Mouse (Mus musculus) R1 (cell line): ENCODE results near the gene Gdf2.

Experiments
- DNase-seq: peaks from one replicate; pipeline ENCODE4 v3.0.0-alpha.2; 2018; ENCODE audit warnings: low read depth, low spot score

Gene Gdf2

DNA sequence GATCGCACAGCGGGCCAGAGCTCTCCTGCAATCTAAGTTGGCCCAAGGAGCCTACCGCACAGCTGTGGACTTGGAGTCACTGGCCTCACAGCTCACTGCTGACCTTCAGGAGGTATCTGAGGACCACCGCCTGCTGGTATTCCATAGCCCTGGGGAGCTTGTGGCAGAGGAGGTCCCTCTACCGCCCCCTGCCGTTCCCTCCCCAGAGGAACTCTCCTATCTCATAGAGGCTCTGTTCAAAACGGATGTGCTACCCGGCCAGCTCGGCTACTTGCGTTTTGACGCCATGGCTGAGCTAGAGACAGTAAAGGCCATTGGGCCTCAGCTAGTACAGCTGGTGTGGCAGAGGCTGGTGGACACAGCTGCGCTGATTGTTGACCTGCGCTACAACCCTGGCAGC lies 15.2 kb downstream of the Gdf2 start:
- DNase-seq = peak; percentile 69

DNA sequence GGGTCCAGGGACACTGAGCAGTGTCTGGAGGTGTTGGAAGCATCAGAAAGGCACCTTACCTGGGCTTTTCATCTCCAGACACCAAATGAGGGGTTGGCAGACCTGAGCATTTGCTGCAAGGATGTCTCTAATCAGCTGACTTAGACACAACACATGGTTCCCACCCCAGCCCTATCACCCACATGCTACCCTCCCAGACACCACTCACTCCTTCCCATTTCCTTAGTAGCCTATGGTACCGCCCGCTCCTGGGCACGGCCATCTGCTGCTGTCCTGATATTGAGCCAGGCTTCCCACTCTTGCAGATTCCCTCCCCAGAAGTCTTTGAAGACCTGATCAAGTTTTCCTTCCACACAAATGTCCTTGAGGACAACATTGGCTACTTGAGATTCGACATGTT lies 17.3 kb downstream of the Gdf2 start:
- DNase-seq = no peak

DNA sequence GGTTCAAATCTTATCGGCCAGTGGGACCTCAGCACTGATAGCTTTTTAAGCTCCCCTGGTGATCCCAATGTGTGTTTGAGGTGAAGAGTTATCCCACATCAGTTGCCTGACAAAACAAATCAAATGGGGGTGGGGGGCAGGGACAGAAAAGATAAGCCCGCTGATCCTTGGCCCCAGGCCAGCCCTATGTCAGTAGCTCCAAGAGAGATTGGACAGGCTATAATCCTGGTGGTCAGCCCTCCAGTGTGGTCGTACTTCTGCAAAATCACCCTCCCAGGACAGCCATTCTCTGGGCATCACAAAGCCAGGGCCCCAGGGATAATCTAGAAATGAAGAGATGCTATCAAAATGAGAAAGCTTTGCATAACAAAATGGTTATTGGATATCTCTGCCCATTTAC lies 18.0 kb downstream of the Gdf2 start:
- DNase-seq = no peak

DNA sequence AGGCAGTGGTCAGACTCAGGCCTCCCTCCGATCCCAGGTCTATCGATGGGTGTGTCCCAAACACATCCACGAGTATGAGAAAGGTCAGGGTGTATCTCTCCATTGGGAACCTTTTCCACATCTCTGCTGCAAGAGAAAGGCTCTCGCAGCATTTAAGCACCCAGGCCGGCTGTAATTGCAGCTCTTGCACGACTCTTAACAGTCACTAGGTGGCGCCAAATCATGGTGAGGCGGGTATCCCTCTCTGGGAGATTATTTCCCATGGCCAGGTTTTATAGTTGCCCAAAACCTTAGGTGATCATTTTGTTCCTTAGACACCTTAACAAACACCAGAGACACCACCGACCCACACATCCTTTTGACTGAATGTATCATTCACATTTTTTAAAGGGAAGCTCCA lies 18.5 kb downstream of the Gdf2 start:
- peak; percentile 63 for DNase-seq

DNA sequence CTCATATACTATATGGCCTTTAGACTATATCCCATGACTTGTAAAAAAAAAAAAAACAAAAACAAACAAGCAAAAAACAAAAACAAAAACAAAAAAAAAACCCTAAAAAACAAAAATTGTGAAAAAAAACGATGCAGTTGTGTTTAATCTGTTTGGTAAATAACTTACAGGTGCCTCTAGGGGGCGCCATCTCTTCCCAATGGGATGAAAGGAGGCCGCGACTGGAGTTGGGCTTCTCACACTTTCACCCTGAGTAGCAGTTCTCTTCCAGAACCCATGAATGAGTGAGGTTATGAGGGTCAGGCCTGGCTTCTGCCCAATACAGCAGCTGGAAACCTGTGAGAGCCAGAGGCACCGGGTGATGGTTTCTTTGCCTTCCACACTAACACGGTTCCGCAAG lies 24.8 kb downstream of the Gdf2 start:
- DNase-seq = peak; percentile 69

DNA sequence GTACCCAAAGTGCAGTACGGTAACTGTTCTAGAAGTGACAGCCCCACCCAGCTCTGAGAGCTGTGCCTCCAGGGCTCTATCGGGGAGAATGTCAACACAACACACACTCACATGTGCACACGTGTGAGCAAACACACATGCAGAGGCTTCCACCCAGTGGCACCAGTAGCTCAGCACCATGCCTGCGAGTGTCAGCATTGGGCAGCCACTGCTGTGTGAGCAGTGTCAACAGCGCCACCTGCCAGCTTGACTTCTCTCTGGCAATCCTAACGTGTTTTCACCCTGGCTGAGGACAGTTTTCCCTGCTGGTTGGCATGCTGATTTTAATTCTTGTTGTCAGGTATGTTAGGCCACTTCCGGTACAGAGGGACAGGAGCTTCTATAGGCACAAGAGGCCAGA lies 31.8 kb downstream of the Gdf2 start:
- no peak for DNase-seq

DNA sequence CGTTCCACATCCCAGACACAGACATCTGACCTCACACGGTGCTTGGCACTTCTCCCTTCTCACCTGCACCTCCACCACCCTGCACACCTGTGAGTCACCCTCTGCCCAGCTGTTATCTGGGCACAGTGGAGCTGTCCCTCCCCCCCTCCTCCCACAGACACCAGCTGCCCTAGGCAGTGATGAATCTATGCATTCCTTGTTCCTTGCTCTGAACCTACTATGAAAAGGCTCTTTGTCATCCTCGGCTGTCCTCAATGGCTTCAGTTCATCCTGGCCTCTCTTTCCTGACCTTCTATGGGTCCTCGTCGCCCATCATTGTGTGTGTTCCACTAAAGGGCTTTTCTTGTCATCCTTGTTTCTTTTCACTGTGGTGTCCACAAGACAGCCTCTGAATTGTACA lies 33.9 kb downstream of the Gdf2 start:
- DNase-seq = no peak

DNA sequence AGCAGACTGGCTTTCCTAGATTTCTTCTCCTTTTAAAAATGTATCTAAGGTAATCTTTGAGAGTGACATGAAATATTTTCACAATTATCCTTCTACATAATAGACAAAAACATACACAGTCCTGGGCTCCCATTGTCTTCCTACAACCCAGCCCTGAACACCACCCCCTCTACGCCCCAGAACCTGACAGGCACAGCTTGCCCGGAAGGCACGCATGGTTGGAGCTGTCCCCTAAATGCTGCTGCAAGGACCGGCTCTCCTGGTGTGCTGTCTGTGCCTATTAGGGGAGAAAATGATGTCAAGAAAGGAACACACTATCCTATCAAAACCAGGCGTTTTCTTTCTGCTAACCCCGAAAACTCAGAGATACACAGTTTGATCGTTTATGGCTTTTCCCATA lies 36.9 kb downstream of the Gdf2 start:
- no peak for DNase-seq

DNA sequence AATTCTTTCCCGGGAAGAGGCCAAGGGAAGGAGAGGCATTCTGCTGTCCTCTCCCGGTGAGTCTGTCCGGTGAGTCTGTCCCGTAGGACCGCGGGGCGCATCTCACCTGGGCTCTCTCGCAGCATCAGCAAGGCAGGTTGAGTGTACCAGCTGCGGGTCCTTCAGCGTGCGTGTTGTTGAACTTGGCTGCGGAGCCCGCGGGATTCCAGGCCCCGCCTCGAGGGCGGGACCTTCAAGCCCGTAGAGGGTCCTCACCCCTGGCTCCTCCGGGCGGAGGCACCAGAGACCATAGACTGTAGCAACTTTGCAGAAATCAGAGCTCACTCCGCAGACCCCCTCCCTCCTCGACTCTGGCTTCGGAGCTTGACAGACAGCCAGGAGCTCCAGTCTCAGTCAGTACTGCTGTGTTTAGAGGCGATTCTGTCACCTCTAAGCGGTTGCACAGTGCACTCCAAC lies 37.8 kb downstream of the Gdf2 start, which contains the start of gene Zfp488:
Gene Zfp488 (minus strand): TSS at position 161 of the 456 bp plus-strand sequence.
- peak; percentile 22 for DNase-seq

DNA sequence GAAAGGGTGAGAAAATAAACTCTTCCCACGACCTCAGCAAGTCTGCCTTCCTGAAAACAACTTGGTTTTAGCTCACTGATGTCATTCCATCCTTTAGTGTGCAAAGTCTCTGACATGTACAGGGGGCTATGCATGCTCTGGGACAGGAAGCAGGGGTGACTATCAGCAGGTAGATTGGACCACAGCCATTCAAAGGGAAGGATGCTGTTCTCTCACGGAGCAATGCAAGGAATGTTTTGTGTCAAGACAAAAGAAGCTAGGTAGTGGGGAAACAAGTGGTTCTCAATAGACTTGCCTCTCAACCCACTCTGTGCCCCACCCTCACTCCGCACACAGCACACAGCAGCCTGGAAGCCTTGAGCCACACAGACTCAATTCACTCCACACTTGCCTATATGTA lies 48.4 kb downstream of the Gdf2 start:
- DNase-seq = peak; percentile 76

DNA sequence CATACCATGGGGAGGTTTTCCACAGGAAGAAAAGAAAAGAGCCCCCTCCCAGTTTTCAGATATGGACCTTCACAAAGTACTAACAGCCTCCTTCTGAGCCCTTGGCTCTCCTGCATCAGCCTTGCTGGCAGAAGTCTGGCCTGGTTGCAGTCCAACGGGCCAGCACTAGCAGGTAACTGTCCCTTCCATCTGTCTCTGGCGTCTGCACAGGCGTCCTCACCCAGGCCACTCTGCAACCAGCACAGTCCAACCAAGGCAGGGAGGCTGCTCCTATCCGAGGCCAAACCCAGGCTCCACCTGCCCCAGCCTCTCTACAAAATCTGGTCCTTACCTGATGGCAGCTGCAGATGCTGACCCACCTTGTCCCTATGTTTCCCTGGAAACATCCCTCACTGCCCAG lies 51.1 kb downstream of the Gdf2 start:
- DNase-seq = no peak

DNA sequence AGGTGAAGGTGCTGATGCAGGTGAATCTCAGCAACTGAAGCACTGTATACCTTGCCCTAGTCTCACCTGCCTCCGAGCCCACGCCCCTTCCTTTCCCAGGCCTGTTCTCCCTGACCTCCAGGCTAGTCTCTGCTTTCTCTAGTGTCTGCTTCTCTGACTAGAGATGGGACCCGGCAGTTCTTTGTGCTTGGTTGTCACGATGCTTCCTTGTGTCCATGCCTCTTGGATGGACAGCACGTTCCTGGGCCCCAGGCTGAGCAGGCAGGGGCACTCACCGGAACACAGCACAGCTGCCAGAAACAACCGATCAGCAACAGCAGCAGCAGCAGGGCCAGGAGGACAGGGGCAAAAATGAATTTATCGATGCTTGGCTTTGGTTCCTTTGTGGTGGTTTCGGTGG lies 52.2 kb downstream of the Gdf2 start:
- no peak for DNase-seq

DNA sequence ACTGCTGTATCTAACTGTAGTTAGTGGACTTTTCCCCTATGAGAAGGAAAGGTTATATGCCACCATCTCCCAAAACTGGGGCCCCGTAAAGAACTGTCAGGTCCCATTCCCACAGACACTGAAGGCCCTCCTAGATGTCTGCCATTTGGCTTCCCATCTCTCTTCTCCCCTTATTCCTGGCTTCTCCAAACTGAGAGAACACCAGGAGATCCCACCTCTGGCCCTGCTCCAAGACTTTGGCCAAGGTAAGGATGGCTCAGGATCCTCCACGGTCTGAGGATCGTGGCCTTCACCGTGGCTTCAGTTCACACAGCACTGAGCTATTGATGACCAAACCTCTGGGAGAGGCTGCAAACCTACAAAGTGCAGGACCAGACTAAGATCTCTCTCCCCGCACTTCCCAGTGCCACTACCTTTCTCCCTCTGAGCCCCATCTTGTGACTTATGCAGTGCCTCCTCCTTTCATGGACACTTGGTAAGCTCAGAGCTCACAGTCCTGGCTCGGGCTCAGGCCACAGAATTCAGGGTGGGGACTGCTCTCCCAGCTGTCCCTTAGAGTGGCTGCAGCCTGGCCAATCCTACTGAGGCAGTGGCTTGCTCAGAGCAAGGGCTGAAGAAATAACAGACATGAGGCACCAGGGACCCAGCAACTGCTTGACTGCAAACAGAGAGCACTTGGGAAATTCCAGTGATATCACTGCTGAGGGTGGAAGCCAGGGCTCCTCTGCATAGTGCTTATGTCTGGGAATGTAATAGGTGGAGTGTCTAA lies 52.9 kb downstream of the Gdf2 start:
- DNase-seq = no peak
